Mouse (Mus musculus): Measurements from ENCODE around the gene Ube2d2b. TPM values are rescaled to one million over a fixed set of nuclear protein-coding genes. Genes with fewer than 3 reads are reported as not detected.

Gene Ube2d2b
- 4.5 TPM for polyA plus RNA-seq (2014; fragmentation: Illumina TruSeq; extraction: RNeasy Lipid Tissue Mini Kit (QIAGEN cat#74804); ENCODE audit: low read depth, low replicate concordance)

GRCm38 (mm10) chr5:107829998-107830560, at the start of gene Ube2d2b:
Ube2d2b (plus strand) TSS chr5:107830099.

GRCm38 (mm10) chr5:107874561-107875260, 44.8 kb downstream of the Ube2d2b start, which contains the start of gene Evi5:
Evi5 (minus strand) TSS chr5:107875107.

Other genes with a start within 250 kb of the Ube2d2b start
- 10.5 TPM for gene Rpap2, start 232.7 kb upstream of the Ube2d2b start, polyA plus RNA-seq (2014; fragmentation: Illumina TruSeq; extraction: RNeasy Lipid Tissue Mini Kit (QIAGEN cat#74804); ENCODE audit: low read depth, low replicate concordance)
- 8.4 TPM for gene Glmn, start 232.2 kb upstream of the Ube2d2b start, polyA plus RNA-seq (2014; fragmentation: Illumina TruSeq; extraction: RNeasy Lipid Tissue Mini Kit (QIAGEN cat#74804); ENCODE audit: low read depth, low replicate concordance)
- 0.25 TPM for gene Gfi1, start 104.1 kb upstream of the Ube2d2b start, polyA plus RNA-seq (2014; fragmentation: Illumina TruSeq; extraction: RNeasy Lipid Tissue Mini Kit (QIAGEN cat#74804); ENCODE audit: low read depth, low replicate concordance)
- 18.3 TPM for gene Evi5, start 45.0 kb downstream of the Ube2d2b start, polyA plus RNA-seq (2014; fragmentation: Illumina TruSeq; extraction: RNeasy Lipid Tissue Mini Kit (QIAGEN cat#74804); ENCODE audit: low read depth, low replicate concordance)
- 508 TPM for gene Rpl5, start 70.4 kb downstream of the Ube2d2b start, polyA plus RNA-seq (2014; fragmentation: Illumina TruSeq; extraction: RNeasy Lipid Tissue Mini Kit (QIAGEN cat#74804); ENCODE audit: low read depth, low replicate concordance)
- 21.2 TPM for gene Fam69a, start 157.0 kb downstream of the Ube2d2b start, polyA plus RNA-seq (2014; fragmentation: Illumina TruSeq; extraction: RNeasy Lipid Tissue Mini Kit (QIAGEN cat#74804); ENCODE audit: low read depth, low replicate concordance)
- gene Mtf2, start 235.6 kb downstream of the Ube2d2b start, polyA plus RNA-seq (2014; fragmentation: Illumina TruSeq; extraction: RNeasy Lipid Tissue Mini Kit (QIAGEN cat#74804); ENCODE audit: low read depth, low replicate concordance) = 15.4 TPM